Mouse (Mus musculus) CH12.LX (cell line): ENCODE data around the gene Babam2. TPM values are rescaled to one million over a fixed set of nuclear protein-coding genes. Genes with fewer than 3 reads are reported as not detected.

Experiments
- DNase-seq: peaks from one replicate; pipeline ENCODE4 v3.0.0-alpha.2; 2013; ENCODE audit errors: extremely low read depth
- H3K27ac ChIP-seq: 2 replicates; pipeline ENCODE4 v1.5.1; 2012; ENCODE audit warnings: low read depth, mild to moderate bottlenecking, control low read depth, moderate library complexity; ENCODE audit not compliant: insufficient read depth
- H3K27me3 ChIP-seq: replicated peaks from 2 replicates; pipeline ENCODE3; 2012; ENCODE audit warnings: inconsistent platforms
- H3K36me3 ChIP-seq, 2 experiments: replicated peaks in 1 of 2; 2 replicates each; pipeline versions ENCODE3 to v1.6.1; 2012; ENCODE audit warnings: inconsistent platforms in 1 of 2, low read length in 1 of 2, mild to moderate bottlenecking in 1 of 2, mixed read lengths in 1 of 2, moderate library complexity in 1 of 2; ENCODE audit not compliant: control insufficient read depth in 1 of 2, insufficient read depth in 1 of 2
- H3K4me1 ChIP-seq, 2 experiments: 2 replicates each; pipeline ENCODE4 v1.6.1; 2012; ENCODE audit warnings: inconsistent platforms in 1 of 2, moderate library complexity in 1 of 2; ENCODE audit not compliant: insufficient read depth in 2 of 2, control insufficient read depth in 1 of 2
- H3K4me2 ChIP-seq: 2 replicates; pipeline ENCODE4 v1.6.1; 2012; ENCODE audit warnings: low read depth, mild to moderate bottlenecking, control low read depth; ENCODE audit not compliant: poor library complexity, insufficient read depth, severe bottlenecking
- H3K4me3 ChIP-seq, 3 experiments: fragments of 150-350 bp in 1 of 3; sonication (generic) in 1 of 3; replicated peaks in 1 of 3; 2 replicates each; pipeline versions ENCODE3 to v1.5.1; 2011 to 2012; ENCODE audit warnings: low read depth in 2 of 3, low read length in 2 of 3, mild to moderate bottlenecking in 2 of 3, moderate library complexity in 2 of 3, control low read depth in 1 of 3, improper control_type of control experiment in 1 of 3, inconsistent platforms in 1 of 3, mixed read lengths in 1 of 3; ENCODE audit not compliant: poor library complexity in 1 of 3
- H3K79me2 ChIP-seq: replicated peaks from 2 replicates; pipeline ENCODE4 v1.6.1; 2012; ENCODE audit warnings: mild to moderate bottlenecking, moderate library complexity; ENCODE audit not compliant: control insufficient read depth, poor library complexity, insufficient read depth, severe bottlenecking; ENCODE audit errors: extremely low read depth
- H3K9ac ChIP-seq: 2 replicates; pipeline ENCODE4 v1.6.1; 2012; ENCODE audit warnings: low read depth, mild to moderate bottlenecking, control low read depth, moderate library complexity; ENCODE audit not compliant: insufficient read depth
- H3K9me3 ChIP-seq: replicated peaks from 2 replicates; pipeline ENCODE3; 2012; ENCODE audit warnings: low read length, inconsistent platforms, mixed read lengths
- BHLHE40 ChIP-seq: IDR thresholded peaks from 2 replicates; pipeline ENCODE4 v1.6.1; 2011; ENCODE audit warnings: mild to moderate bottlenecking, low read depth, low read length, improper control_type of control experiment
- CTCF ChIP-seq, 2 experiments: IDR thresholded peaks in 1 of 2; conservative IDR thresholded peaks in 1 of 2; 2 replicates each; pipeline ENCODE4 v1.5.1; 2011 to 2012; ENCODE audit warnings: low read depth in 2 of 2, low read length in 2 of 2, improper control_type of control experiment in 1 of 2, inconsistent platforms in 1 of 2, mild to moderate bottlenecking in 1 of 2, moderate library complexity in 1 of 2
- E2F4 ChIP-seq: IDR thresholded peaks from 2 replicates; pipeline ENCODE4 v1.6.1; 2011; ENCODE audit warnings: low read depth, low read length, improper control_type of control experiment; ENCODE audit not compliant: insufficient replicate concordance
- ELF1 ChIP-seq: IDR thresholded peaks from 2 replicates; pipeline ENCODE4 v1.6.1; 2014; ENCODE audit warnings: low read depth, mild to moderate bottlenecking, inconsistent platforms, low read length, improper control_type of control experiment
- EP300 ChIP-seq: IDR thresholded peaks from 2 replicates; pipeline ENCODE4 v1.6.1; 2011; ENCODE audit warnings: low read length, improper control_type of control experiment
- HCFC1 ChIP-seq: IDR thresholded peaks from 2 replicates; pipeline ENCODE4 v1.6.1; 2012; ENCODE audit warnings: low read depth, mild to moderate bottlenecking, inconsistent platforms, low read length, improper control_type of control experiment
- IRF4 ChIP-seq: IDR thresholded peaks from 2 replicates; pipeline ENCODE4 v1.6.1; 2014; ENCODE audit warnings: low read depth, mild to moderate bottlenecking, inconsistent platforms, low read length, improper control_type of control experiment
- JUND ChIP-seq: conservative IDR thresholded peaks from 2 replicates; pipeline ENCODE4 v1.6.1; 2011; ENCODE audit warnings: low read depth, low read length, improper control_type of control experiment
- MAFK ChIP-seq: IDR thresholded peaks from 2 replicates; pipeline ENCODE4 v1.6.1; 2011; ENCODE audit warnings: low read length, improper control_type of control experiment; ENCODE audit not compliant: insufficient replicate concordance
- MAX ChIP-seq: IDR thresholded peaks from 2 replicates; pipeline ENCODE4 v1.6.1; 2011; ENCODE audit warnings: low read length, improper control_type of control experiment
- MEF2A ChIP-seq: IDR thresholded peaks from 2 replicates; pipeline ENCODE4 v1.6.1; 2014; ENCODE audit warnings: low read depth, mild to moderate bottlenecking, inconsistent platforms, low read length, improper control_type of control experiment, borderline replicate concordance
- PAX5 ChIP-seq: IDR thresholded peaks from 2 replicates; pipeline ENCODE4 v1.6.1; 2012; ENCODE audit warnings: low read length, inconsistent platforms, mixed read lengths
- POLR2A ChIP-seq: IDR thresholded peaks from 2 replicates; pipeline ENCODE4 v1.6.1; 2011; ENCODE audit warnings: low read depth, mild to moderate bottlenecking, improper control_type of control experiment, low read length
- POLR2AphosphoS2 ChIP-seq: IDR thresholded peaks from 2 replicates; pipeline ENCODE4 v1.6.1; 2011; ENCODE audit warnings: low read depth, low read length, improper control_type of control experiment
- SIN3A ChIP-seq: IDR thresholded peaks from 2 replicates; pipeline ENCODE4 v1.6.1; 2012; ENCODE audit warnings: low read length, improper control_type of control experiment, inconsistent platforms
- SMC3 ChIP-seq: IDR thresholded peaks from 2 replicates; pipeline ENCODE4 v1.6.1; 2011; ENCODE audit warnings: low read depth, low read length, improper control_type of control experiment
- ZC3H11A ChIP-seq: IDR thresholded peaks from 2 replicates; pipeline ENCODE4 v1.6.1; 2012; ENCODE audit warnings: low read depth, mild to moderate bottlenecking, inconsistent platforms, low read length, improper control_type of control experiment
- ZMIZ1 ChIP-seq: IDR thresholded peaks from 2 replicates; pipeline ENCODE4 v1.6.1; 2012; ENCODE audit warnings: low read depth, mild to moderate bottlenecking, inconsistent platforms, low read length, improper control_type of control experiment
- dilution Hi-C: fragments of 300-500 bp; cut with MboI; formaldehyde crosslinking; loops from 2 replicates; pipeline ENCODE4 v1.14.3; 2020; ENCODE audit warnings: low sequenced_read_pairs; ENCODE audit not compliant: extremely low pct_unique_long_range_greater_than_20kb, extremely low pct_ligation_motif_present
- in situ Hi-C: fragments of 300-500 bp; cut with MboI; formaldehyde crosslinking; loops from 3 replicates; pipeline ENCODE4 v1.14.3; 2019; ENCODE audit warnings: low sequenced_read_pairs, low pct_ligation_motif_present, low pct_unique_long_range_greater_than_20kb, mixed read lengths
- polyA plus RNA-seq: library from polyadenylated mRNA; unstranded; fragments of >175 nt; gene quantifications from 2 replicates; pipeline ENCODE4 v1.2.1, GENCODE M21; 2012; ENCODE audit warnings: low read depth; ENCODE audit not compliant: insufficient read length
- total RNA-seq, 2 experiments: library from RNA; depleted of rRNA; stranded (reverse); fragments of 300-350 nt in 1 of 2; fragments of >200 nt in 1 of 2; gene quantifications; 2 replicates each; pipeline ENCODE4 v1.2.3; 2012 to 2014

Gene Babam2
- total and polyA plus RNA-seq, 3 experiments, result 38.2 to 78.0 (median 39.8) TPM

GRCm38 (mm10) chr5:32037546-32037945 is 340.1 kb downstream of the Babam2 start:
- Histone ChIP-seq H3K9ac (no peak overlapping the region), H3K36me3 (peaks cover 0 to 3% of the 10 kb centered on the region in 2 experiments), H3K27ac (no peak overlapping the region), H3K79me2 (no peaks in the 10 kb centered on the region), H3K4me2 (no peak overlapping the region), H3K9me3 (no peaks in the 10 kb centered on the region), H3K4me3 (no peak overlapping the region), H3K27me3 (no peaks in the 10 kb centered on the region), H3K4me1 (peaks cover 3 to 8% of the 10 kb centered on the region in 2 experiments; a peak in 1 of 4 replicates)
- dilution Hi-C loops (no loop called here), in situ Hi-C loops (no loop called here)
- TF ChIP-seq PAX5, result no peak
- TF ChIP-seq ELF1, result no peak
- no peak for TF ChIP-seq MAX
- no peak for TF ChIP-seq JUND
- no peak for TF ChIP-seq SMC3
- no peak for TF ChIP-seq ZMIZ1
- TF ChIP-seq MAFK, result no peak
- TF ChIP-seq SIN3A, result no peak
- no peak for TF ChIP-seq MEF2A
- no peak for TF ChIP-seq CTCF (conservative IDR thresholded peaks at IDR 0.05 in 1 of 2, IDR thresholded peaks at IDR 0.05 in 1 of 2; ENCODE audit: low read depth in 2 of 2, low read length in 2 of 2)
- no peak for TF ChIP-seq BHLHE40
- no peak for TF ChIP-seq ZC3H11A
- TF ChIP-seq IRF4, result no peak
- TF ChIP-seq HCFC1, result no peak
- TF ChIP-seq POLR2A, result no peak
- DNase-seq, result no peak

- Histone ChIP-seq H3K4me1 (peaks cover 3 to 8% of the 10 kb centered on the region in 2 experiments; a peak in 1 of 4 replicates), H3K27me3 (no peaks in the 10 kb centered on the region), H3K9ac (no peak overlapping the region), H3K4me2 (no peak overlapping the region), H3K4me3 (no peak overlapping the region), H3K36me3 (peaks cover 0 to 2% of the 10 kb centered on the region in 2 experiments), H3K79me2 (no peaks in the 10 kb centered on the region), H3K9me3 (no peaks in the 10 kb centered on the region), H3K27ac (no peak overlapping the region)
- DNase-seq, result no peak
- in situ Hi-C loops, result no loop called here
- TF ChIP-seq E2F4 (no peak), BHLHE40 (no peak), CTCF (conservative IDR thresholded peaks at IDR 0.05 in 1 of 2, IDR thresholded peaks at IDR 0.05 in 1 of 2; ENCODE audit: low read depth in 2 of 2, low read length in 2 of 2) (no peak), SMC3 (no peak), POLR2AphosphoS2 (no peak), EP300 (no peak)
- dilution Hi-C loops, result no loop called here
These were observed 341.5 kb downstream of the Babam2 start for GRCm38 (mm10) chr5:32038994-32039393.
